Mouse (Mus musculus): ENCODE measurements around the gene Paxx. TPM values are rescaled to one million over a fixed set of nuclear protein-coding genes. Genes with fewer than 3 reads are reported as not detected.

Paxx gene
- polyA plus RNA-seq, 1 experiment from 2014 or later: 17.4 TPM

DNA sequence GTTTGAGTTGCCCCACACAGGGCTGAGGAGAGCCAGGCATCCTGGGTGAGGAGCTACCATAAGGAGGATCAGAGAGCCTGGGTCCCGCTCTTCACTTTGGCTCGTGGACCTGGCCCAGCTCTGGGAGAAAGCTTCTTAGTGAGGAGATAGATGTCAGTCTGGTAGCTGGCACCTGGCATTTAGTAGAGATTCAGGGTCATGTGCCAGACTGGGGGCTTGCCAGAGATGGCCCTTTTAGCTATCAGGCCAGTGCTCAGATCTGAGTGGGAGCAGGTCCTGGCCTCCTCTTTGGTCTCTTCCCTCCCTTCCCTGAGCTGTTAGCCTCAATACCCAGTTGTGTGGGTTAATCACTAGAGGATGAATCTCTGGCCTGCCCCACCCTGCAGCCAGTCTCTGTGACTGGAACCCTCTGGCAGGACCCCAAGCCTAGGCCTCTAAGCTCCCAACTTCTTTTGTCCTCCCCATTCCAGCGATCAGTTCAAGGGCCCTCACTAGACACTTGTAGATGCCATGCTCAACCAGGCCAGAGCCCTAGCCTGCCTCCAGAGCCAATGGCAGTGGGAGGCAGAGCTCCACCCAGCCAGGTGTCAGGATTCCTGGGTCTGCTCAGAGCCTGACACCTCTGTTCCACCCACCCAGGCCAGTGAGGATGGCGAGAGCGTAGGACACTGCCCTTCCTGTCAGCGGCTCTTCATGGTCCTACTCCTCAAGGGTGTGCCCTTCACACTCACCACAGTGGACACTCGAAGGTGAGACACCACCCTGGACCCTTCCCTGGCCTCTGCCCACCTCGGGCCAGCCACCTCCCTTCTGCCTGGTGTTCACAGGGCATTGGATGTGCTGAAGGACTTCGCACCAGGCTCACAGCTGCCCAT lies 3.6 kb downstream of the Paxx start:
- Histone ChIP-seq H3K9me3 (replicated peaks) (no peaks in the 10 kb centered on the region), H3K27ac (replicated peaks) (no peak overlapping the region), H3K36me3 (peaks cover 17% of the 10 kb centered on the region; the same call in 1 of the 2 replicates), H3K27me3 (ENCODE audit: low read depth, poor library complexity, severe bottlenecking) (no peaks in the 10 kb centered on the region), H3K4me1 (peaks cover 25% of the 10 kb centered on the region), H3K4me3 (no peak overlapping the region)
- DNase-seq (ENCODE audit: low spot score): no peak
- WGBS: 84% methylated on average over 9 of the region's 9 CpGs

DNA sequence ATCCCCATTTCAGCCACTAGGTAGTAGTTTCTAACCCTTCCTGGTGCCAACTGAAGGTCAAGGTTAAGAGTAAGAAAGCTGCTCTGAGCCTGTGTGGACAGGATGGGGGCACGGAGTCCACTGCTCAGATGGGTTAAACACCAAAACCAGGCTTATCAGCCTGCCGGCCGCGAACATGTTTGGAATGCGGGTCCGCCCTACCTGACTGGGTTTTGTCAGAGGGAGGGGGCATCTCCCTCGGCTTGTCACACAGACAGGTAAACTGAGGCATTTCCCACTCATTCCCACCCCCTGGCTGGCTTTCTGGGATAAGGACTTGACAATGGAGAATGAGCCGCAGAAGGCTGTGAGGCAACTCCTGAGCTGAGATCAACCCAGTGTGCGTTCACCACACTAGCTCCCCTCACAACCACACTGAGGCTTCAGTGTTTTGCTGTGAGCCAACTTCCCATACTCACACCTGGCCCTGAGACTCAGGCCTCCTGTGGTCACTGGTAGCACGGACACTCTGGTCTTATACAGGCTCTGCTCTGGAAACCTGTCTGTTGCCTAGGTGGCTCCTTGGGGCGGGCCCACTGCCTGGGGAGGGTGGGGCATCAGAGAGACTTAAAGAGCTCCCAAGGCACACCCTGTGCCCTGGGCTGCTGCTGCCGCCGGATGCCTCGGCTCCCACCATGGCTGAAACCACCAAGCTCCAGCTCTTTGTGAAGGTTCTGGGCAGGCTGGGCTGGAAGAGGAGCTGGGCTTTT lies 4.5 kb downstream of the Paxx start, which contains the start of gene Clic3:
TSS of gene Clic3 (plus strand) at position 634 of the 749 bp plus-strand sequence.
- Histone ChIP-seq H3K9me3 (replicated peaks) (no peaks in the 10 kb centered on the region), H3K27me3 (ENCODE audit: low read depth, poor library complexity, severe bottlenecking) (no peaks in the 10 kb centered on the region), H3K4me3 (no peak within 1 kb of the TSS), H3K27ac (replicated peaks) (no peak within 1 kb of the TSS), H3K4me1 (peaks cover 23% of the 10 kb centered on the region), H3K36me3 (peaks cover 17% of the 10 kb centered on the region; the same call in 1 of the 2 replicates)
- 71% methylated on average over 14 of the region's 14 CpGs for WGBS
- no peak for DNase-seq (ENCODE audit: low spot score)

GRCm38 (mm10) chr2:25452951-25453350 lies 7.9 kb downstream of the Paxx start:
- Histone ChIP-seq H3K36me3 (peaks cover 5% of the 10 kb centered on the region; the same call in 1 of the 2 replicates), H3K4me3 (no peak overlapping the region), H3K27ac (replicated peaks) (no peak overlapping the region), H3K4me1 (no peaks in the 10 kb centered on the region), H3K9me3 (replicated peaks) (no peaks in the 10 kb centered on the region), H3K27me3 (ENCODE audit: low read depth, poor library complexity, severe bottlenecking) (no peaks in the 10 kb centered on the region)
- DNase-seq (ENCODE audit: low spot score): no peak
- WGBS: 58% methylated on average over 1 of the region's 1 CpGs

GRCm38 (mm10) chr2:25450853-25451647 lies 9.8 kb downstream of the Paxx start:
- no peak overlapping the region for H3K27ac ChIP-seq (replicated peaks)
- H3K4me1 ChIP-seq: no peaks in the 10 kb centered on the region
- H3K27me3 ChIP-seq (ENCODE audit: low read depth, poor library complexity, severe bottlenecking): no peaks in the 10 kb centered on the region
- WGBS: 87% methylated on average over 8 of the region's 8 CpGs
- peaks cover 24% of the 10 kb centered on the region for H3K36me3 ChIP-seq
- no peak overlapping the region for H3K4me3 ChIP-seq
- no peaks in the 10 kb centered on the region for H3K9me3 ChIP-seq (replicated peaks)
- no peak for DNase-seq (ENCODE audit: low spot score)

- Histone ChIP-seq H3K4me1 (no peaks in the 10 kb centered on the region), H3K9me3 (replicated peaks) (no peaks in the 10 kb centered on the region), H3K36me3 (peaks cover 94% of the 10 kb centered on the region), H3K4me3 (no peak overlapping the region), H3K27ac (replicated peaks) (no peak overlapping the region), H3K27me3 (ENCODE audit: low read depth, poor library complexity, severe bottlenecking) (no peaks in the 10 kb centered on the region)
- 90% methylated on average over 14 of the region's 14 CpGs for WGBS
- no peak for DNase-seq (ENCODE audit: low spot score)
Observed at GRCm38 (mm10) chr2:25442682-25443081, 18.2 kb downstream of the Paxx start.

GRCm38 (mm10) chr2:25441067-25441466 lies 19.8 kb downstream of the Paxx start:
- Histone ChIP-seq H3K36me3 (peaks cover 94% of the 10 kb centered on the region), H3K4me3 (no peak overlapping the region), H3K9me3 (replicated peaks) (no peaks in the 10 kb centered on the region), H3K27me3 (ENCODE audit: low read depth, poor library complexity, severe bottlenecking) (no peaks in the 10 kb centered on the region), H3K27ac (replicated peaks) (no peak overlapping the region), H3K4me1 (no peaks in the 10 kb centered on the region)
- WGBS: 88% methylated on average over 20 of the region's 20 CpGs
- DNase-seq (ENCODE audit: low spot score): no peak

- no peak overlapping the region for H3K27ac ChIP-seq (replicated peaks)
- H3K9me3 ChIP-seq (replicated peaks): no peaks in the 10 kb centered on the region
- DNase-seq (ENCODE audit: low spot score): no peak
- no peaks in the 10 kb centered on the region for H3K27me3 ChIP-seq (ENCODE audit: low read depth, poor library complexity, severe bottlenecking)
- peaks cover 73% of the 10 kb centered on the region for H3K36me3 ChIP-seq
- 94% methylated on average over 10 of the region's 10 CpGs for WGBS
- H3K4me3 ChIP-seq: no peak overlapping the region
- peaks cover 16% of the 10 kb centered on the region for H3K4me1 ChIP-seq
Observed at GRCm38 (mm10) chr2:25436286-25436820, 24.5 kb downstream of the Paxx start.

GRCm38 (mm10) chr2:25434292-25434691 lies 26.6 kb downstream of the Paxx start:
- peaks cover 58% of the 10 kb centered on the region for H3K36me3 ChIP-seq
- DNase-seq (ENCODE audit: low spot score): no peak
- 88% methylated on average over 8 of the region's 8 CpGs for WGBS
- H3K4me3 ChIP-seq: no peak overlapping the region
- peaks cover 17% of the 10 kb centered on the region for H3K27me3 ChIP-seq (ENCODE audit: low read depth, poor library complexity, severe bottlenecking)
- H3K4me1 ChIP-seq: peaks cover 36% of the 10 kb centered on the region
- H3K9me3 ChIP-seq (replicated peaks): no peaks in the 10 kb centered on the region
- 0 out of 2 replicates have a peak overlapping the region, but pooled peaks have one; percentile 17 for H3K27ac ChIP-seq (replicated peaks)

- Histone ChIP-seq H3K4me1 (peaks cover 46% of the 10 kb centered on the region), H3K36me3 (peaks cover 46% of the 10 kb centered on the region), H3K27me3 (ENCODE audit: low read depth, poor library complexity, severe bottlenecking) (peaks cover 22% of the 10 kb centered on the region), H3K27ac (replicated peaks) (no peak overlapping the region), H3K4me3 (no peak overlapping the region), H3K9me3 (replicated peaks) (no peaks in the 10 kb centered on the region)
- 90% methylated on average over 17 of the region's 17 CpGs for WGBS
- no peak for DNase-seq (ENCODE audit: low spot score)
Observed at GRCm38 (mm10) chr2:25433101-25433500, 27.8 kb downstream of the Paxx start.

- H3K4me1 ChIP-seq: peaks cover 48% of the 10 kb centered on the region
- 81% methylated on average over 11 of the region's 11 CpGs for WGBS
- no peak overlapping the region for H3K27ac ChIP-seq (replicated peaks)
- H3K9me3 ChIP-seq (replicated peaks): no peaks in the 10 kb centered on the region
- H3K27me3 ChIP-seq (ENCODE audit: low read depth, poor library complexity, severe bottlenecking): peaks cover 22% of the 10 kb centered on the region
- no peak overlapping the region for H3K4me3 ChIP-seq
- DNase-seq (ENCODE audit: low spot score): no peak
- peaks cover 40% of the 10 kb centered on the region for H3K36me3 ChIP-seq
Observed at GRCm38 (mm10) chr2:25432326-25433098, 28.4 kb downstream of the Paxx start.

DNA sequence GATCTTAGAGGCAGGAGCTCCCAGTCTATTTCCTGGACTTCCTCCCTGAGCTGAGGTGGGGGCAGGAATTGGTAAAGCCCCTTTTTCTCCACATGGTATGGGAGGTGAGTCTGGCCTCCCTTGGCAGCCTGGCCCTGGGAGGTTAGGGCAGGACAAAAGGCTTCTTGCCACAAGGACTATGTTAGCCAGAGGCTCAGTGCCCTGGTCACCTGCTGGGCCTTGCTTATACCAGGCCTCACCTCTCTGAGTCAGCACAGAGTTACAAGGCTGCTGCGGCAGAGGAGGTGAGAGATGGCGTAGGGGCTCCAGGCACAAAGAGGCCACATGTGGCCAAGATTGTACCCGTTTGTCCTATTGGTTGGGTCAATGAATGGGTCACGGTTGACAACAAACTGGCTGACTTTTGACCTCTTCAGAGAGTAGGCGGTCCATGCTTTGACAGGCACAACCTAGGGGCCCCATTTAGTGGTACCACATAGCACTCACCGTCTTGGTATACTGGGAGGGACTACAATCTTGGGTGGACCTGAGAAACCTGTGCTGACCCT lies 29.5 kb downstream of the Paxx start:
- Histone ChIP-seq H3K9me3 (replicated peaks) (no peaks in the 10 kb centered on the region), H3K27ac (replicated peaks) (no peak overlapping the region), H3K27me3 (ENCODE audit: low read depth, poor library complexity, severe bottlenecking) (peaks cover 25% of the 10 kb centered on the region), H3K4me1 (peaks cover 48% of the 10 kb centered on the region), H3K36me3 (peaks cover 29% of the 10 kb centered on the region), H3K4me3 (no peak overlapping the region)
- DNase-seq (ENCODE audit: low spot score): no peak
- 48% methylated on average over 6 of the region's 6 CpGs for WGBS

All from midbrain, embryonic 10.5 days (tissue).